Mouse (Mus musculus): ENCODE measurements around the gene Crip2. TPM values are rescaled to one million over a fixed set of nuclear protein-coding genes. Genes with fewer than 3 reads are reported as not detected.

The Crip2 gene
- polyA plus RNA-seq (2014; fragmentation: Illumina TruSeq; extraction: RNeasy Lipid Tissue Mini Kit (QIAGEN cat#74804); ENCODE audit: insufficient read depth, low read depth, low replicate concordance): 636 TPM

GRCm38 (mm10) chr12:113139908-113140615 is at the start of gene Crip2:
TSS of gene Crip2 (plus strand) at chr12:113140236.

GRCm38 (mm10) chr12:113097749-113098281 is 42.2 kb upstream of the Crip2 start, which contains the start of gene Mta1:
TSS of gene Mta1 (plus strand) at chr12:113098278.

GRCm38 (mm10) chr12:113146112-113147057 is 6.3 kb downstream of the Crip2 start, which contains the start of gene Crip1:
TSS of gene Crip1 (plus strand) at chr12:113146316.

DNA sequence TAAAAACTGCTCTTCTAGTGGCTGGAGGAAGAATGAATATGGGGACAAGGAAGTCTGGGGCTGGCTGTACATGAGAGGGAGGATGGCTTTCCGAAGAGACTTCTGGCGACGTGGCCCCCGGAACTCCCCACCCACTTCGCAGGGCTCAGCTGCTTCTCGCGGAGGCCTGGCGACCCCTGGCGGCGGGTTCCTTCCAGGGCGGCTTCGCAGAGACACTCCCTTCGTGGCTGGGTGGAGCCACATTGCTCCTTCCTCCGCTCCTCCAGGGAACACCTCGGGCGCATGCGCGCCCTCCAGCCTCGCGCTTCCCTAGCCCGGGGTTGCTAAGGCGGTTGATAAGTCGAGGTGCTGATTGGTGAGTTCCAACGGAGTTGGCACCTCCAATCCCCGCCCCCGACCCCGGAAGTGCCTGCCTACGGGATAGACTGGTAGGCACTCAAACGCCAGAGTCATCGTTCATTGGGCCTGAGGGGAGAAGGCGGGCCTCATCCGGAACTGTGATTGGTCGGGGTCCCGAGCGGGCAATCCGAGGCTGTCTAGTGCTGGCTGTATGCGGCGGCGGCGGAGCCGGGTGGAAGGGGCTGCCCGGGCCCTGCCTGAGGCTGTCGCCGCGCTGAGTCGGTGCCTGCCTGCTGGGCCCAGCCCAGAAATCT is 16.0 kb downstream of the Crip2 start, which contains the start of gene Tedc1:
Tedc1 (plus strand) TSS at position 535 of the 653 bp plus-strand sequence.

DNA sequence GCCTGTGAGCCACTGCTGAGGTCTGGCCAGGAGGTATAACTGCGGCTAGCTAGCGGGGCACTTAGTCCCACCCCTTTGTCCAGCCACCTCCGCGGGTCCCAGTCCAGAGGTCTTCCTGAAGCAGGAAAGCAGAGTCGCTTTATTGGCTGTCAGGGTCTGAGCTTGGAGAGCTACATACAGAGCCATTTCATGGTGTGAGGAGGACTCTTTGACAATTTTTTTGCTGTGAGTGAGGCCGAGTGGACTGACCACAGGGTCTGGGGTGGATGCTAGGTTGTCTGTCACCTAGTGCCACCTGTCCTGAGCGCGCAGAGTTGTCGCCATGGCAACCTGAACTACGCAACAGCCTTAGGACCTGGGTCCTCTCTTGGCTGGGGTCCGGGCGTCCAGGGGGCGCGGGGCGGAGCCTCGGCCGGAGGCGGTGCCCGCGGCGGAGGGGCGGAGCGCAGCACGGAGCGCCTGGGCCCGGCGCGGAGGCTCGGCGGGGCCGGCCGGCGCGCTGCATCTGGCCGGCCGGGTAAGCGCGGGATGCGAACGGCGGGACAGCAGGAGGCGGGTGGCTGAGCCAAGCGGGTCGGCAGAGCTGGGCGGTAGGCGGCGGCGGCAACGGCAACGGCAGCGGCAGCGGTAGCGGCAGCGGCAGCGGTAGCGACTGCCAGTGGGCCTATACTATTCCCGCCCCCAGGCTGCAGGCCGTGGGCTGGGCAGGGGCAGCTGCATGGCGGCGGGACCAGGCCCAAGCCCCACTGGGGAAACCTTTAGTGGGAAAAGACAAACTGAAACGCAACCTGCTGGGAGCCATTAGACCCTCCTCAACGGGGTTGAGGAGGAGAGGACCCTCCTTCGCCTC is 45.6 kb downstream of the Crip2 start, which contains the start of gene Tmem121:
Tmem121 (plus strand) TSS at position 489 of the 850 bp plus-strand sequence.

Other genes starting within 250 kb of the Crip2 start
- 7.1 TPM for gene Jag2, start 210.5 kb upstream of the Crip2 start, polyA plus RNA-seq (2014; fragmentation: Illumina TruSeq; extraction: RNeasy Lipid Tissue Mini Kit (QIAGEN cat#74804); ENCODE audit: insufficient read depth, low read depth, low replicate concordance)
- 42.2 TPM for gene Nudt14, start 198.1 kb upstream of the Crip2 start, polyA plus RNA-seq (2014; fragmentation: Illumina TruSeq; extraction: RNeasy Lipid Tissue Mini Kit (QIAGEN cat#74804); ENCODE audit: insufficient read depth, low read depth, low replicate concordance)
- gene Btbd6, start 163.8 kb upstream of the Crip2 start, polyA plus RNA-seq (2014; fragmentation: Illumina TruSeq; extraction: RNeasy Lipid Tissue Mini Kit (QIAGEN cat#74804); ENCODE audit: insufficient read depth, low read depth, low replicate concordance): 12.4 TPM
- 17.6 TPM for gene Brf1, start 139.5 kb upstream of the Crip2 start, polyA plus RNA-seq (2014; fragmentation: Illumina TruSeq; extraction: RNeasy Lipid Tissue Mini Kit (QIAGEN cat#74804); ENCODE audit: insufficient read depth, low read depth, low replicate concordance)
- gene Pacs2, start 125.7 kb upstream of the Crip2 start, polyA plus RNA-seq (2014; fragmentation: Illumina TruSeq; extraction: RNeasy Lipid Tissue Mini Kit (QIAGEN cat#74804); ENCODE audit: insufficient read depth, low read depth, low replicate concordance): 15.8 TPM
- gene Tex22, start 65.7 kb upstream of the Crip2 start, polyA plus RNA-seq (2014; fragmentation: Illumina TruSeq; extraction: RNeasy Lipid Tissue Mini Kit (QIAGEN cat#74804); ENCODE audit: insufficient read depth, low read depth, low replicate concordance): not detected
- 19.6 TPM for gene Mta1, start 42.0 kb upstream of the Crip2 start, polyA plus RNA-seq (2014; fragmentation: Illumina TruSeq; extraction: RNeasy Lipid Tissue Mini Kit (QIAGEN cat#74804); ENCODE audit: insufficient read depth, low read depth, low replicate concordance)
- gene Crip1, start 6.1 kb downstream of the Crip2 start, polyA plus RNA-seq (2014; fragmentation: Illumina TruSeq; extraction: RNeasy Lipid Tissue Mini Kit (QIAGEN cat#74804); ENCODE audit: insufficient read depth, low read depth, low replicate concordance): 1,078 TPM
- gene Tedc1, start 16.2 kb downstream of the Crip2 start, polyA plus RNA-seq (2014; fragmentation: Illumina TruSeq; extraction: RNeasy Lipid Tissue Mini Kit (QIAGEN cat#74804); ENCODE audit: insufficient read depth, low read depth, low replicate concordance): 0.53 TPM
- not detected for gene Tmem121, start 45.7 kb downstream of the Crip2 start, polyA plus RNA-seq (2014; fragmentation: Illumina TruSeq; extraction: RNeasy Lipid Tissue Mini Kit (QIAGEN cat#74804); ENCODE audit: insufficient read depth, low read depth, low replicate concordance)